ENCODE assay signal across 14 mouse cellular contexts in genomic region chr1:179588230-179588629, GRCm38 (mm10). TPM values are rescaled to one million over a fixed set of nuclear protein-coding genes. Genes with fewer than 3 reads are reported as not detected.
A peak's percentile ranks its signal among the peaks of the same experiment; 100 is the strongest.
DNase-seq lines count a peak whose midpoint lies in the region; ATAC-seq and TF ChIP-seq lines count a peak whose summit lies in the region.
"Had no signal": no experiment of that assay in that cellular context is flagged by ENCODE, and none has a peak within 500 bp of the region (broad histone marks: within the 10 kb centered on the region; RNA-seq: fewer than 3 reads in every experiment).

No protein-coding gene starts in this region.

- H3K9ac ChIP-seq in neural tube, embryonic 13.5 days = no peak overlapping the region
- no peak overlapping the region for H3K9ac ChIP-seq in forebrain, postnatal 0 days
- no peak overlapping the region for H3K9ac ChIP-seq in neural tube, embryonic 15.5 days (replicated peaks)
- H3K9ac ChIP-seq: liver, embryonic 13.5 days; midbrain, embryonic 12.5 days had no signal

- H3K27me3 ChIP-seq in neural tube, embryonic 13.5 days = no peaks in the 10 kb centered on the region
- no peaks in the 10 kb centered on the region for H3K27me3 ChIP-seq in forebrain, postnatal 0 days (ENCODE audit: insufficient read depth, low read length)
- H3K27me3 ChIP-seq in neural tube, embryonic 15.5 days (replicated peaks) = no peaks in the 10 kb centered on the region
- H3K27me3 ChIP-seq: liver, embryonic 13.5 days; midbrain, embryonic 12.5 days had no signal

- peaks cover 8% of the 10 kb centered on the region for H3K36me3 ChIP-seq in neural tube, embryonic 13.5 days
- peaks cover 5% of the 10 kb centered on the region; the same call in 1 of the 2 replicates for H3K36me3 ChIP-seq in forebrain, postnatal 0 days (ENCODE audit: insufficient read depth)
- 0 out of 2 replicates have a peak, but pooled peaks cover 3% of the 10 kb centered on the region for H3K36me3 ChIP-seq in neural tube, embryonic 15.5 days

- peak overlapping the region; percentile 34 for H3K27ac ChIP-seq in neural tube, embryonic 13.5 days (replicated peaks)
- peak overlapping the region; percentile 55 for H3K27ac ChIP-seq in forebrain, postnatal 0 days (ENCODE audit: low read depth, low read length)
- peak overlapping the region; percentile 34; the same call in 1 of the 2 replicates for H3K27ac ChIP-seq in neural tube, embryonic 15.5 days (replicated peaks)
- H3K27ac ChIP-seq: liver, embryonic 13.5 days; midbrain, embryonic 12.5 days had no signal

- DNase-seq in heart, adult 11 months = peak; percentile 95
- DNase-seq in heart, adult 8-10 months (ENCODE audit: low spot score) = no peak
- no peak for DNase-seq in neural tube, embryonic 10.5 days (ENCODE audit: extremely low spot score, low spot score)
- peak; percentile 57 for DNase-seq in forebrain, postnatal 0 days
- DNase-seq in testis, postnatal 14 days (ENCODE audit: low spot score) = no peak
- DNase-seq in urinary bladder, postnatal 36 days (ENCODE audit: low spot score in 2 of 2) = no peak
- DNase-seq: kidney, adult 11 months; liver, embryonic 13.5 days; retina, postnatal 1 day; thymus, adult 18-20 months had no signal

- H3K4me2 ChIP-seq in neural tube, embryonic 13.5 days = no peak overlapping the region
- H3K4me2 ChIP-seq in forebrain, postnatal 0 days (ENCODE audit: low read depth) = no peak overlapping the region
- H3K4me2 ChIP-seq in neural tube, embryonic 15.5 days = no peak overlapping the region
- H3K4me2 ChIP-seq: liver, embryonic 13.5 days; midbrain, embryonic 12.5 days had no signal

- no peaks in the 10 kb centered on the region for H3K9me3 ChIP-seq in neural tube, embryonic 13.5 days
- H3K9me3 ChIP-seq in forebrain, postnatal 0 days (ENCODE audit: low read length) = no peaks in the 10 kb centered on the region
- no peaks in the 10 kb centered on the region for H3K9me3 ChIP-seq in neural tube, embryonic 15.5 days (replicated peaks)
- H3K9me3 ChIP-seq: liver, embryonic 13.5 days; midbrain, embryonic 12.5 days had no signal

- no peak overlapping the region for H3K4me3 ChIP-seq in neural tube, embryonic 13.5 days
- H3K4me3 ChIP-seq in forebrain, postnatal 0 days (ENCODE audit: low read depth, low read length) = no peak overlapping the region
- no peak overlapping the region for H3K4me3 ChIP-seq in neural tube, embryonic 15.5 days (replicated peaks)
- H3K4me3 ChIP-seq: erythroblast, embryonic 14.5 days; liver, embryonic 13.5 days; midbrain, embryonic 12.5 days had no signal

- ATAC-seq in neural tube, embryonic 13.5 days (ENCODE audit: low read depth) = peak; percentile 62; the same call in 1 of the 2 replicates
- ATAC-seq in forebrain, postnatal 0 days = peak; percentile 86
- ATAC-seq in neural tube, embryonic 15.5 days (ENCODE audit: low FRiP score) = 0 out of 2 replicates have a peak, but pooled peaks have one; percentile 26

- no peak for TF ChIP-seq CTCF in forebrain, postnatal 0 days (IDR thresholded peaks at IDR 0.05; ENCODE audit: low read depth)

- peaks cover 30% of the 10 kb centered on the region for H3K4me1 ChIP-seq in neural tube, embryonic 13.5 days (replicated peaks)
- peaks cover 9% of the 10 kb centered on the region for H3K4me1 ChIP-seq in forebrain, postnatal 0 days (ENCODE audit: insufficient read depth)
- H3K4me1 ChIP-seq in neural tube, embryonic 15.5 days = peaks cover 29% of the 10 kb centered on the region
- H3K4me1 ChIP-seq: midbrain, embryonic 12.5 days had no signal

- WGBS in neural tube, embryonic 13.5 days = 58% methylated on average over 4 of the region's 4 CpGs
- 37% methylated on average over 4 of the region's 4 CpGs for WGBS in forebrain, postnatal 0 days
- WGBS in neural tube, embryonic 15.5 days = 36% methylated on average over 4 of the region's 4 CpGs

RNA-seq across cellular contexts. Expression of gene Cnst, which starts 42.1 kb away (rescaled TPM):
- 10 to 100 TPM; 44.7 to 54.0 (median 46.4) TPM for total RNA-seq in heart, adult 8-10 months (2022)
- 32.9 and 37.7 TPM in 2 replicates for polyA plus RNA-seq in neural tube, embryonic 13.5 days (2015; fragmentation: Nextera tagmentation; extraction: Ambion mirVana)
- 26.0 and 28.5 TPM in 2 replicates for total RNA-seq in forebrain, postnatal 0 days (2014; rRNA removed)
- polyA plus RNA-seq in forebrain, postnatal 0 days (2015; fragmentation: Nextera tagmentation; extraction: Ambion mirVana) = 8.6 and 12.8 TPM in 2 replicates
- 25.3 and 27.6 TPM in 2 replicates for polyA plus RNA-seq in neural tube, embryonic 15.5 days (2015; fragmentation: Nextera tagmentation; extraction: Ambion mirVana)

RNA-seq across cellular contexts. Expression of gene Tfb2m, which starts 42.2 kb away (rescaled TPM):
- total RNA-seq in heart, adult 8-10 months (2022) = 10 to 100 TPM; 65.3 to 73.3 (median 69.0) TPM
- polyA plus RNA-seq in neural tube, embryonic 13.5 days (2015; fragmentation: Nextera tagmentation; extraction: Ambion mirVana) = 33.9 and 35.5 TPM in 2 replicates
- total RNA-seq in forebrain, postnatal 0 days (2014; rRNA removed) = 21.8 and 22.3 TPM in 2 replicates
- polyA plus RNA-seq in forebrain, postnatal 0 days (2015; fragmentation: Nextera tagmentation; extraction: Ambion mirVana) = 45.9 and 47.3 TPM in 2 replicates
- polyA plus RNA-seq in neural tube, embryonic 15.5 days (2015; fragmentation: Nextera tagmentation; extraction: Ambion mirVana) = 29.6 and 31.0 TPM in 2 replicates

Comparison
In these comparisons a context has a peak if more than half of its experiments do, and no peak if none do; other contexts are left out.
1. DNase-seq: peak in heart, adult 11 months (single experiment) and forebrain, postnatal 0 days (single experiment); none in heart, adult 8-10 months (single experiment), neural tube, embryonic 10.5 days (single experiment), testis, postnatal 14 days (single experiment) and urinary bladder, postnatal 36 days (0 of 2).
2. ATAC-seq: peak in every context shown above with its lines; median percentile 86 in forebrain, postnatal 0 days; 62 in neural tube, embryonic 13.5 days; 26 in neural tube, embryonic 15.5 days.
3. Peak in every context shown above with its lines, with median percentiles within 50 percentile points of each other: H3K27ac ChIP-seq.